30 mouse cellular contexts compared by ENCODE assay signal in genomic region chr4:147018400-147018799, GRCm38 (mm10). TPM values are rescaled to one million over a fixed set of nuclear protein-coding genes. Genes with fewer than 3 reads are reported as not detected.
"Had no signal": no experiment of that assay in that cellular context is flagged by ENCODE, and none has a peak within 500 bp of the region (broad histone marks: within the 10 kb centered on the region; RNA-seq: fewer than 3 reads in every experiment).

No protein-coding gene starts in this region.

RNA-seq across cellular contexts. Expression of gene Rex2, which starts 3.2 kb away (rescaled TPM):
- total RNA-seq: common myeloid progenitor, adult 5-6 weeks; forebrain, postnatal 0 days; granulocyte monocyte progenitor cell, adult 5-6 weeks had no signal
- polyA plus RNA-seq: cerebellum, adult 2 months; cortical plate, adult 2 months; embryonic facial prominence, embryonic 10.5 days; embryonic facial prominence, embryonic 11.5 days; embryonic facial prominence, embryonic 12.5 days; embryonic facial prominence, embryonic 13.5 days; embryonic facial prominence, embryonic 14.5 days; embryonic facial prominence, embryonic 15.5 days; erythroblast, embryonic 14.5 days; forebrain, embryonic 10.5 days; forebrain, embryonic 11.5 days; forebrain, embryonic 12.5 days; forebrain, embryonic 13.5 days; forebrain, embryonic 14.5 days; forebrain, embryonic 15.5 days; forebrain, embryonic 16.5 days; forebrain, postnatal 0 days; frontal cortex, adult 2 months; gonadal fat pad, adult 2 months had no signal

RNA-seq across cellular contexts. Expression of gene Zfp989, which starts 46.6 kb away (rescaled TPM):
- total RNA-seq: forebrain, postnatal 0 days; gastrocnemius, adult 18-20 months; gastrocnemius, adult 2 months; gastrocnemius, adult 8-10 months; gastrocnemius, postnatal 10 days; gastrocnemius, postnatal 14 days; gastrocnemius, postnatal 25 days; gastrocnemius, postnatal 36 days; gastrocnemius, postnatal 4 days; heart, adult 18-20 months had no signal
- polyA plus RNA-seq: cerebellum, adult 2 months; cortical plate, adult 2 months; embryonic facial prominence, embryonic 10.5 days; embryonic facial prominence, embryonic 11.5 days; embryonic facial prominence, embryonic 12.5 days; embryonic facial prominence, embryonic 13.5 days; erythroblast, embryonic 14.5 days; forebrain, embryonic 12.5 days; forebrain, embryonic 13.5 days; forebrain, embryonic 14.5 days; forebrain, embryonic 15.5 days; forebrain, embryonic 16.5 days; forebrain, postnatal 0 days; frontal cortex, adult 2 months; gonadal fat pad, adult 2 months had no signal
